Mouse (Mus musculus) kidney, adult 2 months (tissue): ENCODE data around the gene Fam219a.

ENCODE experiments used
- CTCF ChIP-seq: fragments of 200-500 bp; conservative IDR thresholded peaks from 2 replicates; pipeline ENCODE4 v1.5.1; 2011; ENCODE audit warnings: low read depth, mild to moderate bottlenecking, control low read depth, low read length, moderate library complexity, mixed read lengths; ENCODE audit not compliant: insufficient read depth, insufficient read length
- POLR2A ChIP-seq: fragments of 200-500 bp; IDR thresholded peaks from one replicate; pipeline ENCODE4 v1.6.1; 2011; ENCODE audit warnings: low read depth, low read length, control low read depth

DNA sequence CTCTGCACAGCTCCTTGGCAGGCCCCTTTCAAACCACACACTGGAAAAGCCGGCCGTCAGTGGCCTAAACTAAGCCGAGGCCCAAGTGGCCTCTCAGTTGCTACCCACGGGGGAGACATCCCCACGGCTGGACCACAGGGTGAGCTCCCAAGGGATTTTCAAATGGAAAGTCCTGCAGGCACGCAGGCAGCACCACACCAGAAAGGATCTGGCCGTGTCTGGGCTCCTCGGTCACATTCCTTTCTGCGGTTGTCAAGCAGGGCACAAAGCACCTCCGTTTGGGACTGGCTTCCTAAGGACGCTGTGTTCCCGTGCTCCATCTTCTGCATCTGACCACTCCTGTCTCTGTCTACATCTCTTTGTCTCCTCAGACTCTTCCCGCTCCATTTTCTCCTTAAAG, 42.3 kb downstream of the Fam219a start:
- TF ChIP-seq CTCF, result no peak
- no peak for TF ChIP-seq POLR2A
